8 mouse cellular contexts compared by ENCODE assay signal in genomic region chr12:86678591-86679545, GRCm38 (mm10). TPM values are rescaled to one million over a fixed set of nuclear protein-coding genes. Genes with fewer than 3 reads are reported as not detected.
DNase-seq lines count a peak whose midpoint lies in the region; ATAC-seq lines count a peak whose summit lies in the region.

Vash1 (plus strand) TSS chr12:86678700.

- H3K4me3 ChIP-seq in hindbrain, embryonic 10.5 days: peak within 1 kb of the TSS; percentile 89
- peak within 1 kb of the TSS; percentile 84 for H3K4me3 ChIP-seq in lung, embryonic 16.5 days (ENCODE audit: low read length)

- peaks cover 53% of the 10 kb centered on the region for H3K4me1 ChIP-seq in hindbrain, embryonic 10.5 days (replicated peaks)
- no peaks in the 10 kb centered on the region; the same call in none of the 2 replicates for H3K4me1 ChIP-seq in lung, embryonic 16.5 days (replicated peaks; ENCODE audit: control insufficient read depth, insufficient read depth, low read length)

- H3K9ac ChIP-seq in lung, embryonic 16.5 days (ENCODE audit: low read length): peak within 1 kb of the TSS; percentile 78

- peaks cover 16% of the 10 kb centered on the region for H3K36me3 ChIP-seq in hindbrain, embryonic 10.5 days
- H3K36me3 ChIP-seq in lung, embryonic 16.5 days (ENCODE audit: control insufficient read depth, insufficient read depth, low read length): no peaks in the 10 kb centered on the region

- peak within 1 kb of the TSS; percentile 100 for H3K4me2 ChIP-seq in lung, embryonic 16.5 days (ENCODE audit: low read depth, low read length)

- H3K27me3 ChIP-seq in hindbrain, embryonic 10.5 days (ENCODE audit: insufficient read depth, poor library complexity, severe bottlenecking): peaks cover 14% of the 10 kb centered on the region; the same call in 1 of the 2 replicates
- no peaks in the 10 kb centered on the region for H3K27me3 ChIP-seq in lung, embryonic 16.5 days (ENCODE audit: control insufficient read depth, insufficient read depth, low read depth, low read length)

- peak; percentile 60 for ATAC-seq in frontal cortex, adult (ENCODE audit: low TSS enrichment)
- peak; percentile 79 for ATAC-seq in lung, embryonic 16.5 days (ENCODE audit: low read depth)

- WGBS in hindbrain, embryonic 10.5 days: under 1% methylated on average over 94 of the region's 94 CpGs
- under 1% methylated on average over 85 of the region's 94 CpGs for WGBS in lung, embryonic 16.5 days

- peak within 1 kb of the TSS; percentile 98 for H3K27ac ChIP-seq in hindbrain, embryonic 10.5 days
- H3K27ac ChIP-seq in lung, embryonic 16.5 days (ENCODE audit: low read length): peak within 1 kb of the TSS; percentile 55

- peak; percentile 28 for DNase-seq in NIH3T3 (ENCODE audit: low read depth)
- DNase-seq in cerebellum, adult 8-10 months: peak; percentile 76
- peak; percentile 87 for DNase-seq in hindbrain, embryonic 10.5 days (ENCODE audit: low spot score)
- peak; percentile 65 for DNase-seq in layer of hippocampus, adult 9-11 months
- peak; percentile 37 for DNase-seq in retina, adult 2 months (ENCODE audit: low read depth, low spot score)
- DNase-seq in urinary bladder, postnatal 4 days (ENCODE audit: low spot score in 2 of 2): peak; percentile 39 to 67

- 0 out of 2 replicates have a peak, but pooled peaks cover 3% of the 10 kb centered on the region for H3K9me3 ChIP-seq in hindbrain, embryonic 10.5 days
- no peaks in the 10 kb centered on the region for H3K9me3 ChIP-seq in lung, embryonic 16.5 days (ENCODE audit: control insufficient read depth, low read length)

RNA-seq across cellular contexts. Expression of gene Vash1, which starts in this region (rescaled TPM):
- polyA plus RNA-seq in hindbrain, embryonic 10.5 days (2016; fragmentation: Nextera tagmentation; extraction: Ambion mirVana): 21.1 and 27.4 TPM in 2 replicates
- 9.7 and 10.0 TPM in 2 replicates for polyA plus RNA-seq in lung, embryonic 16.5 days (2015; fragmentation: Nextera tagmentation; extraction: Ambion mirVana)

Comparison
In these comparisons a context has a peak if more than half of its experiments do, and no peak if none do; other contexts are left out.
1. Peak in every context shown above with its lines: DNase-seq, ATAC-seq, H3K4me3 ChIP-seq and H3K27ac ChIP-seq.
2. DNase-seq: peak in every context shown above with its lines; median percentile 87 in hindbrain, embryonic 10.5 days; 76 in cerebellum, adult 8-10 months; 65 in layer of hippocampus, adult 9-11 months; 53 in urinary bladder, postnatal 4 days; 37 in retina, adult 2 months; 28 in NIH3T3.